Mouse (Mus musculus): ENCODE data around the gene Ppp3cb.
"Not testable (repeated sequence)": the region's sequence is repeated elsewhere in the genome, so short reads cannot be mapped to it uniquely, and the experiment has no call there.

Ppp3cb gene

GRCm38 (mm10) chr14:20546415-20546814 lies at the start of gene Ppp3cb:
Gene Ppp3cb, minus strand, starts transcription at chr14:20546573.
- peak; percentile 42 to 76 for DNase-seq (ENCODE audit: low spot score in 2 of 2)

GRCm38 (mm10) chr14:20595781-20596180 lies 49.4 kb upstream of the Ppp3cb start:
- DNase-seq (ENCODE audit: low spot score in 2 of 2), result peak; percentile 55 to 80

- no peak for DNase-seq (ENCODE audit: low spot score in 2 of 2)
These were observed 41.1 kb upstream of the Ppp3cb start for GRCm38 (mm10) chr14:20587458-20587857.

- DNase-seq (ENCODE audit: low spot score in 2 of 2), result no peak
These were observed 32.5 kb upstream of the Ppp3cb start for GRCm38 (mm10) chr14:20578822-20579407.

- DNase-seq (ENCODE audit: low spot score in 2 of 2), result peak; percentile 22 to 81
These were observed 29.8 kb upstream of the Ppp3cb start for GRCm38 (mm10) chr14:20576179-20576578.

- not testable (repeated sequence) for DNase-seq (ENCODE audit: low spot score in 2 of 2)
These were observed 26.8 kb upstream of the Ppp3cb start for GRCm38 (mm10) chr14:20573196-20573595.

- no peak for DNase-seq (ENCODE audit: low spot score in 2 of 2)
These were observed 19.1 kb upstream of the Ppp3cb start for GRCm38 (mm10) chr14:20565256-20566021.

GRCm38 (mm10) chr14:20564692-20565091 lies 18.3 kb upstream of the Ppp3cb start:
- no peak for DNase-seq (ENCODE audit: low spot score in 2 of 2)

GRCm38 (mm10) chr14:20561897-20562296 lies 15.5 kb upstream of the Ppp3cb start:
- DNase-seq (ENCODE audit: low spot score in 2 of 2), result no peak

GRCm38 (mm10) chr14:20550136-20550535 lies 3.8 kb upstream of the Ppp3cb start:
- no peak for DNase-seq (ENCODE audit: low spot score in 2 of 2)

GRCm38 (mm10) chr14:20545529-20546331 lies 643 bp downstream of the Ppp3cb start:
- DNase-seq (ENCODE audit: low spot score in 2 of 2), result peak; percentile 51 to 79

GRCm38 (mm10) chr14:20544467-20545411 lies 1.6 kb downstream of the Ppp3cb start:
- no peak for DNase-seq (ENCODE audit: low spot score in 2 of 2)

GRCm38 (mm10) chr14:20529643-20530042 lies 16.7 kb downstream of the Ppp3cb start:
- no peak for DNase-seq (ENCODE audit: low spot score in 2 of 2)

GRCm38 (mm10) chr14:20520179-20520578 lies 26.2 kb downstream of the Ppp3cb start:
- DNase-seq (ENCODE audit: low spot score in 2 of 2), result no peak

GRCm38 (mm10) chr14:20508424-20508823 lies 37.9 kb downstream of the Ppp3cb start:
- DNase-seq (ENCODE audit: low spot score in 2 of 2), result no peak

GRCm38 (mm10) chr14:20502966-20503365 lies 43.4 kb downstream of the Ppp3cb start:
- no peak for DNase-seq (ENCODE audit: low spot score in 2 of 2)

- DNase-seq (ENCODE audit: low spot score in 2 of 2), result no peak
These were observed 46.4 kb downstream of the Ppp3cb start for GRCm38 (mm10) chr14:20499982-20500381.

- no peak for DNase-seq (ENCODE audit: low spot score in 2 of 2)
These were observed 49.8 kb downstream of the Ppp3cb start, which contains the start of gene Mss51 for GRCm38 (mm10) chr14:20496603-20497002. Gene Mss51, minus strand, starts transcription at chr14:20496901.

GRCm38 (mm10) chr14:20486031-20486430 lies 60.3 kb downstream of the Ppp3cb start:
- DNase-seq (ENCODE audit: low spot score in 2 of 2), result no peak

- no peak for DNase-seq (ENCODE audit: low spot score in 2 of 2)
These were observed 64.2 kb downstream of the Ppp3cb start for GRCm38 (mm10) chr14:20482051-20482751.

GRCm38 (mm10) chr14:20481211-20481610 lies 65.2 kb downstream of the Ppp3cb start:
- DNase-seq (ENCODE audit: low spot score in 2 of 2), result no peak
